In the genomic region with DNA sequence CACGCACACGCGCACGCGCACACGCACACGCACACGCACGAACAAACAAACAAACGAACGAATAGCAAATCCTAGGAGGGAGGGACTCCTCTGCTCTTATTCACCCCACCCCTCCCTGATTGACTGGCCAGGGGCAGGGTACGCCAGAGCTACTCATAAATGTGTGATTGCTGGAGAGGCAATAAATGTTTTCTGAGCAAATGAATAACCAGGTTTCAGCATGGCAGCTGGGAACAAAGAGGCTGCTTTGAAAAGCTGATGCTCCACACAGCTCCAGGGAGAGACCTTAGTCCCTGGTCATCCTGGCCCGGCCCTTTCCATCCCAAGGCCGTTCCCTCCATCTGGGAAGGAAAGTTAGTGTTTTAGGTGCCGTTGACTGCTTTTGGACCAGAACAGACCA, we compare ENCODE assay signal across 13 mouse cellular contexts. TPM values are rescaled to one million over a fixed set of nuclear protein-coding genes. Genes with fewer than 3 reads are reported as not detected.
DNase-seq lines count a peak whose midpoint lies in the region; ATAC-seq lines count a peak whose summit lies in the region.
"Had no signal": no experiment of that assay in that cellular context is flagged by ENCODE, and none has a peak within 500 bp of the region (broad histone marks: within the 10 kb centered on the region; RNA-seq: fewer than 3 reads in every experiment).

No protein-coding gene starts in this region.

- no peak overlapping the region for H3K9ac ChIP-seq in hindbrain, embryonic 12.5 days
- H3K9ac ChIP-seq in midbrain, embryonic 14.5 days (replicated peaks; ENCODE audit: low read length) = no peak overlapping the region

- no peaks in the 10 kb centered on the region for H3K9me3 ChIP-seq in forebrain, embryonic 10.5 days
- H3K9me3 ChIP-seq in hindbrain, embryonic 12.5 days (replicated peaks) = no peaks in the 10 kb centered on the region
- H3K9me3 ChIP-seq in midbrain, embryonic 14.5 days (ENCODE audit: control insufficient read depth, low read length) = no peaks in the 10 kb centered on the region

- H3K4me1 ChIP-seq in forebrain, embryonic 10.5 days = peaks cover 41% of the 10 kb centered on the region
- peaks cover 12% of the 10 kb centered on the region for H3K4me1 ChIP-seq in hindbrain, embryonic 12.5 days
- H3K4me1 ChIP-seq in midbrain, embryonic 14.5 days (ENCODE audit: control insufficient read depth, insufficient read depth, low read length) = peaks cover 13% of the 10 kb centered on the region; the same call in 1 of the 2 replicates

- 87% methylated on average over 15 of the region's 15 CpGs for WGBS in forebrain, embryonic 10.5 days
- WGBS in hindbrain, embryonic 12.5 days = 83% methylated on average over 15 of the region's 15 CpGs
- WGBS in midbrain, embryonic 14.5 days = 72% methylated on average over 15 of the region's 15 CpGs

- no peak for ATAC-seq in hindbrain, embryonic 12.5 days (ENCODE audit: low FRiP score)
- ATAC-seq in midbrain, embryonic 14.5 days (ENCODE audit: low FRiP score, low TSS enrichment) = no peak

- no peak for DNase-seq in forebrain, embryonic 10.5 days (ENCODE audit: extremely low spot score, low spot score)
- peak; percentile 81 for DNase-seq in kidney, adult 9 months
- no peak for DNase-seq in midbrain, embryonic 14.5 days
- no peak for DNase-seq in frontal cortex, postnatal 10 days (ENCODE audit: low spot score in 2 of 2)
- no peak for DNase-seq in thymus, adult 18-20 months
- no peak for DNase-seq in layer of hippocampus, postnatal 25 days (ENCODE audit: extremely low spot score in 1 of 2, low spot score in 1 of 2)
- DNase-seq: heart, postnatal 36 days; left cerebral cortex, postnatal 4 days; lung, adult 2 months had no signal

- no peaks in the 10 kb centered on the region for H3K36me3 ChIP-seq in forebrain, embryonic 10.5 days (replicated peaks)
- no peaks in the 10 kb centered on the region for H3K36me3 ChIP-seq in hindbrain, embryonic 12.5 days
- no peaks in the 10 kb centered on the region for H3K36me3 ChIP-seq in midbrain, embryonic 14.5 days (ENCODE audit: control insufficient read depth, insufficient read depth, low read length)

- H3K27ac ChIP-seq in forebrain, embryonic 10.5 days = peak overlapping the region; percentile 35; the same call in 1 of the 2 replicates
- peak overlapping the region; percentile 6; the same call in 1 of the 2 replicates for H3K27ac ChIP-seq in hindbrain, embryonic 12.5 days
- H3K27ac ChIP-seq in midbrain, embryonic 14.5 days (replicated peaks; ENCODE audit: low read depth, low read length) = peak overlapping the region; percentile 60

- H3K4me3 ChIP-seq in forebrain, embryonic 10.5 days = no peak overlapping the region; the same call in 1 of the 2 replicates
- H3K4me3 ChIP-seq in hindbrain, embryonic 12.5 days = no peak overlapping the region
- no peak overlapping the region for H3K4me3 ChIP-seq in midbrain, embryonic 14.5 days (replicated peaks; ENCODE audit: low read depth, low read length)

- peaks cover 25% of the 10 kb centered on the region for H3K27me3 ChIP-seq in forebrain, embryonic 10.5 days (ENCODE audit: poor library complexity, severe bottlenecking)
- H3K27me3 ChIP-seq in hindbrain, embryonic 12.5 days = peaks cover 13% of the 10 kb centered on the region; the same call in 1 of the 2 replicates
- H3K27me3 ChIP-seq in midbrain, embryonic 14.5 days (ENCODE audit: control insufficient read depth, insufficient read depth, low read length) = no peaks in the 10 kb centered on the region

- H3K4me2 ChIP-seq in hindbrain, embryonic 12.5 days (replicated peaks) = peak overlapping the region; percentile 7; the same call in 1 of the 2 replicates
- H3K4me2 ChIP-seq in midbrain, embryonic 14.5 days (ENCODE audit: low read length) = 0 out of 2 replicates have a peak overlapping the region, but pooled peaks have one; percentile 6

RNA-seq across cellular contexts. Expression of a gene that starts 1.9 kb away (rescaled TPM):
- 3.6 and 4.4 TPM in 2 replicates for polyA plus RNA-seq in forebrain, embryonic 10.5 days (2016; fragmentation: Nextera tagmentation; extraction: Ambion mirVana)
- 2.4 and 4.1 TPM in 2 replicates for polyA plus RNA-seq in hindbrain, embryonic 12.5 days (2016; fragmentation: Nextera tagmentation; extraction: Ambion mirVana)
- 0.83 and 1.7 TPM in 2 replicates for polyA plus RNA-seq in midbrain, embryonic 14.5 days (2014; fragmentation: Nextera tagmentation; extraction: Ambion mirVana)
- under 1 TPM in 1 of 2 experiments, not detected in 1; 0.28 TPM for total RNA-seq in layer of hippocampus, postnatal 25 days (2021)
- total RNA-seq: monocyte, adult 5-6 weeks had no signal
- polyA plus RNA-seq: lung, adult 2 months; urinary bladder, adult 2 months had no signal

RNA-seq across cellular contexts. Expression of a gene that starts 4.4 kb away (rescaled TPM):
- polyA plus RNA-seq in forebrain, embryonic 10.5 days (2016; fragmentation: Nextera tagmentation; extraction: Ambion mirVana) = 0.07 TPM in 1 of 2 replicates, not detected in the other
- polyA plus RNA-seq in hindbrain, embryonic 12.5 days (2016; fragmentation: Nextera tagmentation; extraction: Ambion mirVana) = 1.4 and 4.5 TPM in 2 replicates
- 0.03 and 0.07 TPM in 2 replicates for polyA plus RNA-seq in midbrain, embryonic 14.5 days (2014; fragmentation: Nextera tagmentation; extraction: Ambion mirVana)
- under 1 TPM; 0.14 to 0.27 TPM for total RNA-seq in layer of hippocampus, postnatal 25 days (2021)
- total RNA-seq: adrenal gland, postnatal 4 days; monocyte, adult 5-6 weeks had no signal
- polyA plus RNA-seq: lung, adult 2 months; urinary bladder, adult 2 months had no signal

RNA-seq across cellular contexts. Expression of a gene that starts 56.5 kb away (rescaled TPM):
- polyA plus RNA-seq in forebrain, embryonic 10.5 days (2016; fragmentation: Nextera tagmentation; extraction: Ambion mirVana) = 1.5 TPM in 2 replicates
- 2.0 and 2.6 TPM in 2 replicates for polyA plus RNA-seq in hindbrain, embryonic 12.5 days (2016; fragmentation: Nextera tagmentation; extraction: Ambion mirVana)
- polyA plus RNA-seq in midbrain, embryonic 14.5 days (2014; fragmentation: Nextera tagmentation; extraction: Ambion mirVana) = 3.0 and 6.0 TPM in 2 replicates
- total RNA-seq in layer of hippocampus, postnatal 25 days (2021) = 10 to 100 TPM; 42.6 to 48.4 TPM
- total RNA-seq: monocyte, adult 5-6 weeks had no signal

Comparison
In these comparisons a context has a peak if more than half of its experiments do, and no peak if none do; other contexts are left out.
1. H3K27ac ChIP-seq: peak in every context shown above with its lines; median percentile 60 in midbrain, embryonic 14.5 days; 35 in forebrain, embryonic 10.5 days; 6 in hindbrain, embryonic 12.5 days.